Mouse (Mus musculus): Measurements from ENCODE around the gene Grm1. TPM values are rescaled to one million over a fixed set of nuclear protein-coding genes. Genes with fewer than 3 reads are reported as not detected.

The Grm1 gene
- total and polyA plus RNA-seq, 2 experiments = not detected

DNA sequence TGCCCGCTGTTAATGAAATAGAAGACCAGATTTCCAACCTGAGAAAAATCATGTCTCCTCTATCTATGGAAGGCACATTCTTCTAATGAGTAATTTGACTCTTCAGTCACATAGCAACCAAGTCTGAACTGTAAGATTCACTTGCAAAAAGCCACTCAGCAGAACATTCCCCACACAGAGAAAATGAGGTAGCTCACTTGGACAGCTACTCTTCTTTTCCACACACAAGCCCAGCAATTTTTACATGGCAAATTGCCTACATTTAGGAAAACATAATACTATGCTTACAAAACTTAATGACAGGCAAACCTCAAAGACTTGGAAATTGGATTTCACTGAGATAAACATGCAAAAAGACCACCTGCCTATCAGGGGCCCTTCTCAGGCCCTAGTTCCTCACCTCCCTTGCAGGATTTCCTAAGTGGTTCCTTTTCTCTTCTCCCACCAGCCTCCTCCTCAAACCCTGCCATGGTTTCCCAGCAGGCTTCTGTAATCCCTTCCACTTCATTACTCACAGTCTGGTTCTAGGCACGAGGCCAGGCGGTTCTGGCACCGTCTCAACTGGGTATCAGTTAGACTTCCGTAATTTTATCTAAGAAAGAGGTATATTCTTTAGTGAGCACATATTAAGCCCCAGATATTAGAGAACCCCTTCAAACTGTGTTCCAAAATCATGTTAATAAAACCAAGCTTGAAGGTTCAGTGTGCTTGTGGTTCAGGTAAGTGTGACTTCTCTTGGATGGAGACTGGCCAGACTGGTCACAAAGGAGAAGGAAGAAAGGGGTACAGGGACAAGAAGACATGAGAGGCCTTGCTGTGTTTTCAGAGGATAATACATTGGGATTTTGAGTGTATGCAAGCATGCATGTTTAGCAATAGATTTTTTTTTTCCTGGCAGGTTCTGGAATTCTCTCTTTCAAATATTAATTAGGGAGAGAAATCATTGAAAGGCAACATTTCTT lies 269.1 kb downstream of the Grm1 start:
- no peaks in the 10 kb centered on the region; the same call in 1 of the 2 replicates for H3K4me1 ChIP-seq (ENCODE audit: control insufficient read depth, insufficient read depth, low read length)
- WGBS = 51% methylated on average over 5 of the region's 5 CpGs
- DNase-seq (ENCODE audit: extremely low read depth, low read depth, low spot score) = peak; percentile 16
- TF ChIP-seq CTCF (IDR thresholded peaks at IDR 0.05; ENCODE audit: low read depth, low read length) = no peak
- no peak for TF ChIP-seq POLR2A (IDR thresholded peaks at IDR 0.05; ENCODE audit: extremely low read depth, insufficient read depth, low read length)
- H3K36me3 ChIP-seq (ENCODE audit: control insufficient read depth, insufficient read depth, low read length) = no peaks in the 10 kb centered on the region
- no peak overlapping the region for H3K27ac ChIP-seq (replicated peaks; ENCODE audit: insufficient read depth, low read depth, low read length)
- no peak overlapping the region for H3K9ac ChIP-seq (ENCODE audit: low read depth, low read length)
- no peak overlapping the region for H3K4me3 ChIP-seq (ENCODE audit: insufficient read depth, low read depth, low read length)
- H3K79me2 ChIP-seq (ENCODE audit: control insufficient read depth, insufficient read depth, low read length) = no peaks in the 10 kb centered on the region
- H3K27me3 ChIP-seq (ENCODE audit: control insufficient read depth, insufficient read depth, low read length) = no peaks in the 10 kb centered on the region

DNA sequence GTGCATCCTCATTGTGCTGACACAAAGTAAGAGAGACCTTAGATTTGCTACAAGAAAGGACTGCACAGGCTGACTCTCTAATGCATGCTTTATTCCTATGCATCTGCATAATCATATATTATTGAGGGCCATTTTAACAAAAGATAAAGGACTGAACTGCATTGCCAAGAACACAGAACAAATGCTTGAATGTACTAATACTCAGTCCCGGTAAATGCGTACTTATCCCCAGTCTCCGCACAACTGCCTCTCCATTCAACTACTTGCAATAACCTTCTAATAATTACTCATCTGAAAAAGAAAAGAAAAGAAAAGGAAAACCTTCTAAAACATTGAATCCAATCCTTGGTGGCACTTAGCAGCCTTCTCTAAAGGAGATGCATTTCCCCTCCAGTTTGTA lies 272.4 kb downstream of the Grm1 start:
- DNase-seq (ENCODE audit: extremely low read depth, low read depth, low spot score) = no peak
- Histone ChIP-seq H3K36me3 (ENCODE audit: control insufficient read depth, insufficient read depth, low read length) (no peaks in the 10 kb centered on the region), H3K4me3 (ENCODE audit: insufficient read depth, low read depth, low read length) (no peak overlapping the region), H3K27me3 (ENCODE audit: control insufficient read depth, insufficient read depth, low read length) (no peaks in the 10 kb centered on the region), H3K79me2 (ENCODE audit: control insufficient read depth, insufficient read depth, low read length) (no peaks in the 10 kb centered on the region), H3K4me1 (ENCODE audit: control insufficient read depth, insufficient read depth, low read length) (no peaks in the 10 kb centered on the region; the same call in 1 of the 2 replicates), H3K27ac (replicated peaks; ENCODE audit: insufficient read depth, low read depth, low read length) (no peak overlapping the region), H3K9ac (ENCODE audit: low read depth, low read length) (no peak overlapping the region)
- 98% methylated on average over 3 of the region's 3 CpGs for WGBS
- TF ChIP-seq POLR2A (IDR thresholded peaks at IDR 0.05; ENCODE audit: extremely low read depth, insufficient read depth, low read length) (no peak), CTCF (IDR thresholded peaks at IDR 0.05; ENCODE audit: low read depth, low read length) (no peak)

GRCm38 (mm10) chr10:10795321-10795720 lies 286.8 kb downstream of the Grm1 start:
- WGBS = 94% methylated on average over 1 of the region's 1 CpGs
- no peaks in the 10 kb centered on the region for H3K27me3 ChIP-seq (ENCODE audit: control insufficient read depth, insufficient read depth, low read length)
- TF ChIP-seq POLR2A (IDR thresholded peaks at IDR 0.05; ENCODE audit: extremely low read depth, insufficient read depth, low read length) = no peak
- TF ChIP-seq CTCF (IDR thresholded peaks at IDR 0.05; ENCODE audit: low read depth, low read length) = no peak
- H3K79me2 ChIP-seq (ENCODE audit: control insufficient read depth, insufficient read depth, low read length) = no peaks in the 10 kb centered on the region
- no peak overlapping the region for H3K27ac ChIP-seq (replicated peaks; ENCODE audit: insufficient read depth, low read depth, low read length)
- H3K4me1 ChIP-seq (ENCODE audit: control insufficient read depth, insufficient read depth, low read length) = no peaks in the 10 kb centered on the region
- no peak for DNase-seq (ENCODE audit: extremely low read depth, low read depth, low spot score)
- no peak overlapping the region for H3K4me3 ChIP-seq (ENCODE audit: insufficient read depth, low read depth, low read length)
- H3K36me3 ChIP-seq (ENCODE audit: control insufficient read depth, insufficient read depth, low read length) = no peaks in the 10 kb centered on the region
- no peak overlapping the region for H3K9ac ChIP-seq (ENCODE audit: low read depth, low read length)

DNA sequence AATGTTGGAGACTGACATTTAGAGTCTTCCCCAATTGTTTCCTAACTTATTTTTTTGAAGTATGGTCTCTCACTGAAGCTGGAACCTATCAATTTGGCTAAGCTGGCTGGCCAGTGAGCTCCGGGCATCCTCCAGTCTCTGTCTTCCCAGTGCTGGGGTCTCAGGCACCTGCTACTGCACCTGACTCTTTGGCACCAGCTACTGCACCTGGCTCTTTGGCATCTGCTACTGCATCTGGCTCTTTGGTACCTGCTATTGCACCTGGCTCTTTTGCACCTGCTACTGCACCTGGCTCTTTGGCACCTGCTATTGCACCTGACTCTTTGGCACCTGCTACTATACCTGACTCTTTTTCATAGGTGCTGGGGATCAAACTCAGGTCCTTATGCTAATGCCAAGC lies 291.7 kb downstream of the Grm1 start:
- Histone ChIP-seq H3K79me2 (ENCODE audit: control insufficient read depth, insufficient read depth, low read length) (no peaks in the 10 kb centered on the region), H3K4me1 (ENCODE audit: control insufficient read depth, insufficient read depth, low read length) (no peaks in the 10 kb centered on the region), H3K4me3 (ENCODE audit: insufficient read depth, low read depth, low read length) (no peak overlapping the region), H3K9ac (ENCODE audit: low read depth, low read length) (no peak overlapping the region), H3K27me3 (ENCODE audit: control insufficient read depth, insufficient read depth, low read length) (no peaks in the 10 kb centered on the region), H3K27ac (replicated peaks; ENCODE audit: insufficient read depth, low read depth, low read length) (no peak overlapping the region), H3K36me3 (ENCODE audit: control insufficient read depth, insufficient read depth, low read length) (no peaks in the 10 kb centered on the region)
- TF ChIP-seq CTCF (IDR thresholded peaks at IDR 0.05; ENCODE audit: low read depth, low read length) (no peak), POLR2A (IDR thresholded peaks at IDR 0.05; ENCODE audit: extremely low read depth, insufficient read depth, low read length) (no peak)
- WGBS = 58% methylated on average over 1 of the region's 1 CpGs
- DNase-seq (ENCODE audit: extremely low read depth, low read depth, low spot score) = no peak

- Histone ChIP-seq H3K9ac (ENCODE audit: low read depth, low read length) (no peak overlapping the region), H3K27ac (replicated peaks; ENCODE audit: insufficient read depth, low read depth, low read length) (no peak overlapping the region), H3K36me3 (ENCODE audit: control insufficient read depth, insufficient read depth, low read length) (no peaks in the 10 kb centered on the region), H3K4me3 (ENCODE audit: insufficient read depth, low read depth, low read length) (no peak overlapping the region), H3K4me1 (ENCODE audit: control insufficient read depth, insufficient read depth, low read length) (no peaks in the 10 kb centered on the region), H3K27me3 (ENCODE audit: control insufficient read depth, insufficient read depth, low read length) (no peaks in the 10 kb centered on the region), H3K79me2 (ENCODE audit: control insufficient read depth, insufficient read depth, low read length) (no peaks in the 10 kb centered on the region)
- WGBS = 78% methylated on average over 4 of the region's 4 CpGs
- no peak for TF ChIP-seq CTCF (IDR thresholded peaks at IDR 0.05; ENCODE audit: low read depth, low read length)
- TF ChIP-seq POLR2A (IDR thresholded peaks at IDR 0.05; ENCODE audit: extremely low read depth, insufficient read depth, low read length) = no peak
- DNase-seq (ENCODE audit: extremely low read depth, low read depth, low spot score) = no peak
Observed at GRCm38 (mm10) chr10:10789967-10790366, 292.2 kb downstream of the Grm1 start.

DNA sequence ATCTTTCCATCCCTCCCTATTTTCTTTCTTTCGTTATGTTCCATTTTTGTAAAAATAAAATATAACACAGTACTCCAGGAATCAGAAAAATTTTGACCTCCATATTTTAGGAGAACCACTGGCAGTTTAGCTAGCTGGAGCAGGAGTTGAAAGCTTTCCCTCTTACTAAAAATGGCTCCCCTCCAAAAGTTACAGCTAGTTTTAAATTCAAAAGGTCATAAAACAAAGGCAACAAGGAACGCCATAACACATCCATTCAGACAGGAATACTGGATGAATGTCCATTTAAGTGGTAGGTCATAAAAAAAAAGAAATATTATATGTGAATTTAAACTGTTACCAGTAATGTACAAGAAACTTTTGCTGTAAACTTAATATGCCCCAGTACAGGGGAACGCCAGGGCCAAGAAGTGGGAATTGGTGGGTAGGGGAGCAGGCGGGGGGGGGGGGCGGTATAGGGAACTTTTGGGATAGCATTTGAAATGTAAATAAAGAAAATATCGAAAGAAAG lies 294.2 kb downstream of the Grm1 start:
- Histone ChIP-seq H3K4me3 (ENCODE audit: insufficient read depth, low read depth, low read length) (no peak overlapping the region), H3K36me3 (ENCODE audit: control insufficient read depth, insufficient read depth, low read length) (no peaks in the 10 kb centered on the region), H3K9ac (ENCODE audit: low read depth, low read length) (no peak overlapping the region), H3K27me3 (ENCODE audit: control insufficient read depth, insufficient read depth, low read length) (no peaks in the 10 kb centered on the region), H3K27ac (replicated peaks; ENCODE audit: insufficient read depth, low read depth, low read length) (no peak overlapping the region), H3K79me2 (ENCODE audit: control insufficient read depth, insufficient read depth, low read length) (no peaks in the 10 kb centered on the region), H3K4me1 (ENCODE audit: control insufficient read depth, insufficient read depth, low read length) (no peaks in the 10 kb centered on the region)
- WGBS = 78% methylated on average over 6 of the region's 6 CpGs
- no peak for DNase-seq (ENCODE audit: extremely low read depth, low read depth, low spot score)
- TF ChIP-seq POLR2A (IDR thresholded peaks at IDR 0.05; ENCODE audit: extremely low read depth, insufficient read depth, low read length) = no peak
- TF ChIP-seq CTCF (IDR thresholded peaks at IDR 0.05; ENCODE audit: low read depth, low read length) = no peak
